Mouse (Mus musculus) T-helper 1 cell (primary cell): ENCODE results near the gene Trim56.

ENCODE experiments used
- in situ Hi-C: fragments of 300-600 bp; cut with MboI, MseI; formaldehyde crosslinking; loops from one replicate; pipeline ENCODE4 v1.15.1; 2025; ENCODE audit warnings: high pct_unique_total_duplicates

The Trim56 gene

DNA sequence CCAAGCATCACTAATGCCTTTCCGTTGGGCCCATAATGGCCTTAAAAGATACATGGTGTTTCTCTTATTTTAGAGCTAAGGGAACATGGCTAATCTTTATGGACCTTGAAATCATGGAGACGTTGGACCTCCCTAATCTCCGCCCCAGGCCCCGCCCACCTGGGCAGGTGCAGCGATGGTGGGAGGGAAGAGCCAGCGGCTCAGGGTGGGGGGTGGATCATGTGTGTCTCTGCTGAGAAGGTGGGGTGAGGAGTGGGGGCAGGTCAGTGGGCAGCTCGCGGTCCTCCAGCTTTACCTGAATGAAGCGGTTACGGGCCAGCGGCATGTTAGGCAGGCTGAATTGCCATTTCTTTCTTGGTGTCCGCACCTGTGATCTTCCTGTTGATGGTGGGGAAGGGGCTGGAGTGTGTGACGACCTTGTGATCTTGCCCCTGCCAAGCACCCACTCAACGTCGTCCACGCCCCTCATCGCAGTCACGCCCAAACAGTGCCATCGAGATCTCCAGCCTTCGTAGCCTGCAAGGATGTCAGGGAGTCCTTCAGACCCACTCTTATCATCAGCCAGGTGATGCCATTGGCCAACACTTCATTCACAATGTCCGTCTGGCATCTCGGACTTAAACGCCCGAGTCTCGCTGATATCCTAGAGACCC lies 5.9 kb downstream of the Trim56 start:
- in situ Hi-C loops: no loop called here

GRCm38 (mm10) chr5:137108111-137108510 lies 7.9 kb downstream of the Trim56 start:
- in situ Hi-C loops: no loop called here

DNA sequence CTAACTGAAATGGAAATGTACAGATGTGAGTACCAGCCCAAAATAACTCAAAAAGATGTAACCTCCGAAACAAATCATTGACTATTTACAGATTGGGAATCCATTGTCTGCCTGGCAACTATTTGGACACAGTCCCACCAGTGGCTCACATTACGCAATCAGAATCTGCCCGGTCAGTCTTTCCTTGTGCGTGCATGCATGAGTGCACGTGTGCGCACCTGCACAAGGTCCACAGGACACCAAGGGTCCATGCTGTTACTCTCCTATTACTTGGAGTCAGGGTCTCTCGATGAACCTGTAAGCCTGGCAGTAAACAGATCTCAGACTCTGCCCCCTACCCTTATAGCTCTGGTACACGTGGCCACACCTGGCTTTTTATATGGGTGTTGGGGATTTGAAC lies 8.3 kb downstream of the Trim56 start:
- in situ Hi-C loops: no loop called here

DNA sequence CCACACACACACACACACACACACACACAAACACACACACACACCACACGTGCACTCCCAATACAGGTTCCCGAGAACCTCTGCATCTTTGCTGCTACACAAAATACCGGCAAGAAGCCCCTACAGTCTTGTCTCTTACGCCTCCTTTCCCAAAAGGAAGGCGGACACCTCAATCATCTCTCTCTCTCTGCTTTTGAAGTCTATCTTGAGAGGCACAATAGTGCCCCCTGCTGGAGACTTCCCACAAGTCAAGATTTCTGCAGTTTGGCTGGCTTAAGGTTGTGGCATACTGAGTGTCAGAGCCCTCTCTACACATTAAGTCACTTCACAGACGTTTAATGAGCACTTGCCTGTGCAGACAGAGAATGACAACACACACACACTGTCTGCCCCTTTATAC lies 9.0 kb downstream of the Trim56 start:
- in situ Hi-C loops: no loop called here

- in situ Hi-C loops: no loop called here
Observed at GRCm38 (mm10) chr5:137106434-137106833, 9.6 kb downstream of the Trim56 start.

GRCm38 (mm10) chr5:137103969-137104368 lies 12.0 kb downstream of the Trim56 start:
- in situ Hi-C loops: loop anchor here (5.0 kb wide), 1 partner anchor 87 kb away; no protein-coding TSS in a partner anchor

GRCm38 (mm10) chr5:137102575-137103522 lies 13.2 kb downstream of the Trim56 start:
- in situ Hi-C loops: loop anchor here (5.0 kb wide), 1 partner anchor 86 kb away; no protein-coding TSS in a partner anchor

- in situ Hi-C loops: loop anchor here (5.0 kb wide), 1 partner anchor 85 kb away; no protein-coding TSS in a partner anchor
Observed at GRCm38 (mm10) chr5:137102078-137102477, 13.9 kb downstream of the Trim56 start.

- in situ Hi-C loops: loop anchor here (5.0 kb wide), 1 partner anchor 83 kb away; no protein-coding TSS in a partner anchor
Observed at GRCm38 (mm10) chr5:137100660-137101059, 15.3 kb downstream of the Trim56 start.

DNA sequence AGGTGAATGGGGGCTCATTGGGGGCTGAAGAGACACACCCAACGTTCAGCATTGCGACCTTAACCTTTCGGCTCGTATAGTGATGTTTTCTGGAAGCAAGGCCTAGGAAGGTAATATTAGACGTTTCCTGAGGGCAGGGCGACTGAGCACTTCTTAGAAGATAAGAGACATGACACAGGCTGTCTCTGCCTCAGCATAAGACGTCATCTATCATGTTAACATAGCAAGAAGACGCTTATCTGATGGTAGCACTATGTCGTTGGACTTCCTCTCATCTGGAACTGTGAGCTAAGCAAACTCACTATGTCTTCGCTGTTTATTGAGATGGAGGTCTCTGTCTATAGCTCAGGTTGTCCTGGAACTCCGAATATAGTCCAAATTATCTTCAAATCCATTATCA lies 17.6 kb downstream of the Trim56 start:
- in situ Hi-C loops: no loop called here

- in situ Hi-C loops: no loop called here
Observed at GRCm38 (mm10) chr5:137096037-137096436, 20.0 kb downstream of the Trim56 start.

GRCm38 (mm10) chr5:137095135-137095534 lies 20.9 kb downstream of the Trim56 start:
- in situ Hi-C loops: no loop called here

GRCm38 (mm10) chr5:137093720-137094119 lies 22.3 kb downstream of the Trim56 start:
- in situ Hi-C loops: no loop called here

GRCm38 (mm10) chr5:137091560-137091959 lies 24.4 kb downstream of the Trim56 start:
- in situ Hi-C loops: no loop called here

DNA sequence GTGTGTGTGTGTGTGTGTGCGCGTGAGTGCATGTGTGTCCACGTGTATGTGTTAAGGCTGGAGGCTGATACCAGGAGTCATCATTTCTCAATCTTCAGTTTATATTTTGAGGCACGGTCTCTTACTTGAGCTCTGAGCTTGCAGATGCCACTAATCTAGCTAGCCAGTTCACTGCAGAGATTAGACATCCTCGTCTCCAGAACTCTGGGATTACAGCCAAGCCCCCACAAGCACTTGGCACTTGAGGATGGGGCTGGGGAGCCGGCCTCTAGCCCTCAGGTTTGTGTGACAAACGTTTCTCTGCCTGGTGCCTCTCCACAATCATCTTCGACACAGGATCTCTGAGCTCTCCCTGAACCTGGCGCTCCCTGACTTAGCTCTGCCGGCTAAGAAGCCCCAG lies 25.1 kb downstream of the Trim56 start:
- in situ Hi-C loops: no loop called here

DNA sequence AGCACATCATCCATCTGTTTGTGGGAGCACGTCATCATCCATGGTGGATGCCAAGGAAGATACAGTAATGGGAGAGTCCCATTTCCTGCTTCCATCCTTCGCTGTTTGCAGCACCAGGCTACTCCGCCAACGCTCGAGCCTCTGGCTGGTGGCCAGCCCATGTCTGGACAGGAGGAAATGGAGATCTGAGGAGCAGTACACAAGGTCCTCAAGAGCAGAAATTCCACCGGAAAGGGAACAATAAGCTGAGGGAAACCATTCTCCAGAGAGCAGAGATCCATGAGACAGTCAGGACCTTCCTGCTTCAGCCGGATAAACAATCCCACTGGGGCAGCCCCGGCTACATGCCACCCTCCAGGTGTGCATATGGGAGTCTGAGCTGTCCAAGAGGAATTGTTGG lies 28.6 kb downstream of the Trim56 start:
- in situ Hi-C loops: no loop called here

GRCm38 (mm10) chr5:137085731-137086130 lies 30.3 kb downstream of the Trim56 start:
- in situ Hi-C loops: no loop called here

DNA sequence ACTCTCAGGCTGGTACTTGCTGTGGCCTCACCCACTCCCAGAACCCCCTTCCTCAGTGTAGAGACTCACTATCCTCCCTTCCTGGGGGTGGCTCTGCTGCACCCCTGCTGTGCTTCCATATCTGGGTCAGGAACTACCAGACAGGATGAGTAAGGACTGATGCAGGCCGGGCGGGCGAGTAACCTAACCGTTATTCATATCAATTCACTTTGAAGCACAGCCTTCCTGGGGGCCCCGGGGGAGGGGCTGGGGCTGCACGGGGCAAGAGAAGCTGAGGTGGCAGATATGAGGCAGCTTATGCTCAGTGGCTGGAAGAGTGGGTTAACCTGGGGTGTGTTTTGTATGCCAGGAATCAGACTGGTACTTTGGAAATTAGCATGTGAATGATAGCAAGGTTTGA lies 31.0 kb downstream of the Trim56 start:
- in situ Hi-C loops: no loop called here

DNA sequence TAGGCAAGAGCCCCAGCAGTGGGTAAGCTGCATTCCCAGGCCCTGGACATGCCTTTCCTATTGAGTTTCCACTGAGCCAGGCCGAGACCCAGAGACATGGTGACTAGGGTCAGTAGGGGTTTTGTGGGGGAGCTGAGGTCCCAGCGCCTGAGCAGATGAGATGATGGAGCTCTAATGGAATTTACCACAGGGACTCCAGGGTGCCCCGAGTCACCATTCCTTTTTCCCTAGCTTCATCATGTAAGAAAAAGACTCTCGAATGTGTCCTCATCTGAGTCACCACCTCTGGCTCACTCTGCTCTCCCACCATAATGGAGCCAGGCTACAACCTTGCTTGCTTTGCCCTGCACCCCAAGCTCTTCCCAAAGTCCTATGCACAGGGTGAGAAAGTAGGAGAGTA lies 33.0 kb downstream of the Trim56 start:
- in situ Hi-C loops: no loop called here

GRCm38 (mm10) chr5:137079849-137080248 lies 36.2 kb downstream of the Trim56 start:
- in situ Hi-C loops: no loop called here

DNA sequence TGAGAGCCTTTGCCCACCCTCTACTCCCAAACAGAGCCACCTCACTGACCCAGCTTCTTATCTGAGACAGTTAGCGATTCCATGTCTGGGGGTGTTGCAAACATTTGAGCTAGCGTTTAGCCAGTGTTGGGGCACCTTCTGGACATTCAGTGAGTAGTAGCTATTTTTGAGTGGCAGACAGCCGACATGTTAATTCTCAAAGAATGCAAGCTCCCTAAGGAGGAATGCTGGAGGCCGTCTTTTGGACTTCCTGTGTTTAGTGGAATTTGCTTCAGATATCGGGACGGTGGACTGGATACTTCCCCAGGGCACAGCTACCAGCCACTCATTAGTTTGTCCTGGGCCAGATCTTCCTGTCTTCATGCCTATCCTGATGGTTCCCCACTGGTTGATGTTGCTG lies 37.4 kb downstream of the Trim56 start:
- in situ Hi-C loops: no loop called here

DNA sequence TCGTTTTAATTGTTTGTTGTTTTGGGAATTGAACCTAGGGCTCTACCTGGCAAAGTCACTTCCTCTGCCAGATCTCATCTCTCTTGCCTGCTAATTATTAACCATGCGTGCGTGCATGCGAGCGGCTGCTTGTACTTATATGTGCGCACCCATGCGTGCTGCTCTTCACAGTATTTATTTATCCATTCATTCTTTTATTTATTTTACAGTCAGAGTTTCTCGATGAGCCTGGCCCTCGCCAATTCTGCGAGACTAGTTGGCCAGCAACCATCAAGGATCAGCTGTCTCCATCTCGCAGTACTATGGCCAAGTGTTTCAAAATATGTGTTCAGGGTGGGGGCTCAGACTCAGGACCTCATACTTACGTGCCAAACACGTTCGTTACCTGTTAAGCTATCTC lies 38.0 kb downstream of the Trim56 start:
- in situ Hi-C loops: no loop called here

GRCm38 (mm10) chr5:137077187-137077586 lies 38.8 kb downstream of the Trim56 start:
- in situ Hi-C loops: no loop called here
